Mouse (Mus musculus): ENCODE measurements around the gene Tmem121. TPM values are rescaled to one million over a fixed set of nuclear protein-coding genes. Genes with fewer than 3 reads are reported as not detected.

The Tmem121 gene
- polyA plus RNA-seq (2012; rRNA removed): 0.25 and 0.37 TPM in 2 replicates

GRCm38 (mm10) chr12:113185442-113186291 lies at the start of gene Tmem121:
Tmem121 (plus strand) TSS chr12:113185930.

GRCm38 (mm10) chr12:113139908-113140615 lies 45.7 kb upstream of the Tmem121 start, which contains the start of gene Crip2:
Crip2 (plus strand) TSS chr12:113140236.

GRCm38 (mm10) chr12:113146112-113147057 lies 39.3 kb upstream of the Tmem121 start, which contains the start of gene Crip1:
Crip1 (plus strand) TSS chr12:113146316.

GRCm38 (mm10) chr12:113155887-113156539 lies 29.7 kb upstream of the Tmem121 start, which contains the start of gene Tedc1:
Tedc1 (plus strand) TSS chr12:113156421.

Other genes starting within 250 kb of the Tmem121 start
- gene Nudt14, start 243.8 kb upstream of the Tmem121 start, polyA plus RNA-seq (2012; rRNA removed): 6.9 and 7.9 TPM in 2 replicates
- gene Btbd6, start 209.4 kb upstream of the Tmem121 start, polyA plus RNA-seq (2012; rRNA removed): 3.4 and 5.0 TPM in 2 replicates
- gene Brf1, start 185.2 kb upstream of the Tmem121 start, polyA plus RNA-seq (2012; rRNA removed): 31.0 and 33.3 TPM in 2 replicates
- gene Pacs2, start 171.4 kb upstream of the Tmem121 start, polyA plus RNA-seq (2012; rRNA removed): 10.3 and 11.2 TPM in 2 replicates
- not detected in 2 replicates for gene Tex22, start 111.4 kb upstream of the Tmem121 start, polyA plus RNA-seq (2012; rRNA removed)
- 20.7 and 22.6 TPM in 2 replicates for gene Mta1, start 87.7 kb upstream of the Tmem121 start, polyA plus RNA-seq (2012; rRNA removed)
- 25.7 and 29.8 TPM in 2 replicates for gene Crip2, start 45.7 kb upstream of the Tmem121 start, polyA plus RNA-seq (2012; rRNA removed)
- 84.7 and 100 TPM in 2 replicates for gene Crip1, start 39.6 kb upstream of the Tmem121 start, polyA plus RNA-seq (2012; rRNA removed)
- gene Tedc1, start 29.5 kb upstream of the Tmem121 start, polyA plus RNA-seq (2012; rRNA removed): 7.2 and 7.9 TPM in 2 replicates

Data from liver, embryonic 14 days (tissue).